Mouse (Mus musculus) megakaryocyte-erythroid progenitor cell, adult 5 weeks (primary cell): ENCODE measurements around the gene Stat2. TPM values are rescaled to one million over a fixed set of nuclear protein-coding genes. Genes with fewer than 3 reads are reported as not detected.

Experiments
- polyA plus RNA-seq: library from polyadenylated mRNA; stranded (reverse); fragments of >175 nt; gene quantifications from 2 replicates; pipeline ENCODE4 v1.2.3, GENCODE M21; 2012

Stat2 gene
- 17.2 and 18.9 TPM in 2 replicates for polyA plus RNA-seq

DNA sequence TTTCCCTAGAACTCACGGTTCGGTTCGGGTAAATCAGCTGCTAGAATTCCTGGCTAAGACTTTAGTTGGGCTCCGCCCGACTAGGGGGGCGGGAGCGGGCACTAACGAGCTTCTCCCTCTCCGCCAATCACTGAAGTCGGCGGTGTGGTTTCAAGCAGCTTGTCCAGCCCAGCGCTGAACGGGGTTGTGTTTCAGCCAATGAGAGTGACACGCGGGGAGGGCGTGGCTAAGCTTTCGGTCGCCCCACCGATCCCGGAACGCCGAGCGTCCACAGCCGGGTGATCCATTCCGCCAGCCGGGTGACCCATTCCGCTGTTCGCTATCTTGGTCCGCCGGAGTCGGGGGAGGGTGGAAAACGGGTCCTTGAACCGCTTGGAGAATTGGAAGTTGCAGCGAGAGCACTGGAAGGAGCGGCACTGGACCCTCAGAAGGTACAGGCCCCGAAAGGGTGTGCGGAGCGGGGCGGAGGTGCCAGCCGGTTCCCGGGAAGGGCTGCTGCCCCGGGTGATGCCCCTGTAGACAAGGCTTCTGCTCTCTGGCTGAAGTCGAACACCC lies at the start of gene Stat2:
Stat2 (plus strand) TSS at position 273 of the 555 bp plus-strand sequence.

DNA sequence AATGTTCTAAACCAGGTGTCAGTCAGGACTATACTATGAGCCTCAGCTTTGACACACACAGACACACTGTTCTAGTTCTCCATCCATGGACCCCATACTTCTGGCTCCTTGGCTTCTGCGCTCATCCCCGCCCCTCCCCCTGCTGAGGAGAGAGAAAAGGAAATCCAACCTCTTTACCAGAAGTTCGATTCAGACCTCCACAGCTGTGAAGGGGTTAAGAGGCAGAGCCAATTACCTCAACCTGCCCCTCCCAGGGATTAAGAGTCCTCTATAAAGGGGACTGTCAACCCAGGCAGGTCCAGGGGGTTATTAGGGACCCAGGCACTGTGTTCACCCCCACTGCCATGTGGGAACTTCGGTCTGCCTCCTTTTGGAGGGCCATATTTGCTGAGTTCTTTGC lies 44.8 kb upstream of the Stat2 start, which contains the start of gene Mip:
Mip (plus strand) TSS at position 301 of the 400 bp plus-strand sequence.

DNA sequence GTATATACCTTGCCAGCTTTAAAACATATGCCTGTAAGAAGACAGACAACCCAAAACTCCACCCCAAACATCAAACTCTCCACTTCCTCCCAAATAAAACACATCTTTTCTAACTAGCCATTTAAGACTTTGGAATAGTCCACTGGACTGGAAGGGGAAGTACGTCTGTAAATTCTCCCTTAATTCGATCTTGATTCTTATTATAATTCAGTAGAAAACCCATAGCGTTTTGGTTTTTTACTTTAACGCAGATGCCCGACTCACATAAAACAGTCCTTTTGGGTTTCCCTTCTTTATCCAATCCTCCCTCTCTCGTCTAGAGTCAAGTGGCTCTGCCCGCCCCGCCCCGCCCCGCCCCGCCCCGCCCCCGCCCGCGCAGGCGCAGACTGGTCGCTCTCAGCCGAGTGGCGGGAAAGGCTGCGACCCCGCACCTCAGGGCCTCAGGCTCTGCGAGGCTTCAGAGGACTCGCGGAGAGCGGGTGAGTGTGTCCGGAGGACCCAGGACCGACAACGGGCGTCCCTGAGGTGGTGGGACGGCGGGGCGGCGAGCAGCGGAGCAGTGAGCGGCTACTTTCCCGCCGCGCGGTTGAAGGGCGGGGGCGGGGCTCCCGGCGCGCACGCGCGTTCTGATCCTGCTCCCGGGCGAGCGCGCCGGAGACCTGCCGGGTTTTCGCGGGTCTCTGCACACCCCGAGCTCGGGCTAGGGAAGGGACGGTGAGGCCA lies 38.5 kb upstream of the Stat2 start, which contains the start of gene Timeless:
Timeless (plus strand) TSS at position 369 of the 723 bp plus-strand sequence.

DNA sequence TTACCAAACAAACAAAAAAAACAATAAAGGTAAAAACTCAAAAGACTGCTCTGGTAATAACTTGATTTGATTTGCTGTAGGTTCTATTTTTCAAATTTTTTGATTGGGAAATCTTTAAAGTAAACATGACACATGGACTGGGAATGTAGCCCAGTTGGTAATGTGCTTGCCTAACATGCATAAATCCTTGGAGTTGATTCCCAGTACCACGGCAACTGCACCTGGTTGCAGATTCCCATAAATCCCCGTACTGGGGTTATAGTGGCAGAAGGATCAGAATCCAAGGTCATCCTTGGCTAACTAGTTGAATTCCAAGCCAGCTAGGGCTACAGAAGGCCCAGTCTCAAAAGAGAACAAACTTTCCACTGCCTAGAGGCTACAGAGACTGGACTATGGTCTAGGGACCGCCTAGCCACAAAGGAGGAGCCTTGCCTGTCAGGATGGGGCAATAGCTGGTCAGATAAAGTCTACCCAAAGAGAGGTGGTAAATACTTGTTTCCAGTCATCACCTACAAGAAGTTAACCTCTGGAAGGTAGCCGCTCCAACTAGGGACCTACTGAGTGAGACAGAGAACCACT lies 16.6 kb upstream of the Stat2 start, which contains the start of gene Apon:
Apon (plus strand) TSS at position 420 of the 579 bp plus-strand sequence.

DNA sequence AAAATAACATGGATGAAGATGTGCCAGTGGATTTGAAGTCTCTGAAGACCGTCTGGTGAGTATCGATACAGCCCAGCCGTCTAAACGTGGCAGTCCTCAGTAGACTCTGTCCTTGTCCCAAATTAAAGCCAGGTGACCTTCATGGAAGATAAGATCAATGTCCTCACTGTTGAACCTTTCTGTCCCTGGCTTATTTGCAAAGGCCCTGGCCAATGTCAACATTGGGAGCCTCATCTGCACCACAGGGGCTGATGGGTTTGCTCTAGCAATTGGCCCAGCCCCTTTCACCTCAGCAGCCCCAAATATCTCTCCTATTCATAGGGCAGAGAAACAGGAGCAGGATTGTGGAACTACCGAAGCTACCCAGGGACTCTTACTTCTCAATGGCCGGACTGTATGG lies 2.0 kb upstream of the Stat2 start, which contains the start of gene Apof:
Apof (plus strand) TSS at position 301 of the 400 bp plus-strand sequence.

DNA sequence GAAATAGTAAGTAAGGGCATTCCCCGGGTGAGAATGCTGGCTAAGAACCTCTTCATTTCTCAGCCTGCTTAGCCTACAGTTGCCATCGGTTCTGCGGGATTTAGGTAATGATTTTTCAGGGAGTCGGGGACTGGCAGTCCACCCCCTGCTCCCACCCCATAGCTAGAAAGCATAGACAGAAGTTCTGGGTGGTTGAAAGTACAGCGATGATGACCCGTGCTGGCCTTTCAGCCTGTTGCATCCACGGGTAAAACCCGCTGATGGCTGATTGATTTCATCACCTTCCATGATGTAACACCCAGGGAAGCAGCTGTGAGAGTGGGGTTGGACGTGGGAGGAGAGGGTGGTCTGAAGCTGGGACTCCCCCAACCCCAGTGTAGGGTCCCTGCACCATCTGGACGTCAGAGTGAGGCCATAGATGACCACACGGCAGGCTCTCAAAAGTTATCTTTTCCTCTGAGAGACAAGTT lies 28.4 kb downstream of the Stat2 start, which contains the start of gene Il23a:
Il23a (minus strand) TSS at position 51 of the 470 bp plus-strand sequence.

DNA sequence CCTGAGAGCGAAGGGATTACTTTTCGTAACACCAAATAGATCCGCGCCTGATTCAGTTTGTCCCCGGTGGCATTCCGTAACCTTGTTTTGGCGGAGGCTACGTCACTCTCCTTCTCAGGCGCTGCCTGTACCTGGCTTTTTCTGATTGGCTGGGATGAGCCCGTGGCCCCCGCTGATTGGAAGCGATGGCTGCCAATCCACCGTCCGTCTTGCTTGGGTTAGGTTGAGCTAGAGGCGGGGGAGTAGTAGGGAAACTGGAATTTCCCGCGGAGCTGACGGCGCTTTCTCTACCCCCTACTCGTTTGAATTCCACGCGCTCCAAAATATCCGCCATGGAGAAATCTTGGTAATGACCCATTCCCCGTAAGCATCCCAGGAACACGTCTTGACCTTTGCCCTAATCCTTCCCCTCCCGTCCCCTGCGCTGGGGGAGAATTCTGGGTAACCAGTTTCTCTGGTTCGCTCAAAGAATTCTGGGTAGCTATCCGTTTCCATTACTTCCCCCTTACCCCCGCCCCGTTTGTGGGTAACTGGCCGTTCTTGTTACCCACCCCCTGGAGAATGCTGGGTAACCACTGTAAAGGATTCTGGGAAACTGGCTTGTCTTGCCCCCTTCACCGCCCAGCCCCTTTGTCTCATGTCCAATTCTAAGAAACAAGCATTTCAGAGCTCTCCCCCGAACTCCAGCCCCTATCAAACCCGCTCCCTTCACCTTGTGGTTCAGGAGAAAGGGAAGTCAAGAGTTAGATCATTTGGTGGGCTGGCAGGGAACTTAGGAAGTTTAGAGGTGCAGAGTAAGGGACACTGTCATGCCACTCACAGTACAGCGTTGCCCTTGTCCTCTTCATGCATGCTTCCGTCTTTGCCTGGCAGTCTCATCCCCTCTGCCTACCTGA lies 33.0 kb downstream of the Stat2 start, which contains the start of gene Pan2:
Pan2 (plus strand) TSS at position 210 of the 896 bp plus-strand sequence.

DNA sequence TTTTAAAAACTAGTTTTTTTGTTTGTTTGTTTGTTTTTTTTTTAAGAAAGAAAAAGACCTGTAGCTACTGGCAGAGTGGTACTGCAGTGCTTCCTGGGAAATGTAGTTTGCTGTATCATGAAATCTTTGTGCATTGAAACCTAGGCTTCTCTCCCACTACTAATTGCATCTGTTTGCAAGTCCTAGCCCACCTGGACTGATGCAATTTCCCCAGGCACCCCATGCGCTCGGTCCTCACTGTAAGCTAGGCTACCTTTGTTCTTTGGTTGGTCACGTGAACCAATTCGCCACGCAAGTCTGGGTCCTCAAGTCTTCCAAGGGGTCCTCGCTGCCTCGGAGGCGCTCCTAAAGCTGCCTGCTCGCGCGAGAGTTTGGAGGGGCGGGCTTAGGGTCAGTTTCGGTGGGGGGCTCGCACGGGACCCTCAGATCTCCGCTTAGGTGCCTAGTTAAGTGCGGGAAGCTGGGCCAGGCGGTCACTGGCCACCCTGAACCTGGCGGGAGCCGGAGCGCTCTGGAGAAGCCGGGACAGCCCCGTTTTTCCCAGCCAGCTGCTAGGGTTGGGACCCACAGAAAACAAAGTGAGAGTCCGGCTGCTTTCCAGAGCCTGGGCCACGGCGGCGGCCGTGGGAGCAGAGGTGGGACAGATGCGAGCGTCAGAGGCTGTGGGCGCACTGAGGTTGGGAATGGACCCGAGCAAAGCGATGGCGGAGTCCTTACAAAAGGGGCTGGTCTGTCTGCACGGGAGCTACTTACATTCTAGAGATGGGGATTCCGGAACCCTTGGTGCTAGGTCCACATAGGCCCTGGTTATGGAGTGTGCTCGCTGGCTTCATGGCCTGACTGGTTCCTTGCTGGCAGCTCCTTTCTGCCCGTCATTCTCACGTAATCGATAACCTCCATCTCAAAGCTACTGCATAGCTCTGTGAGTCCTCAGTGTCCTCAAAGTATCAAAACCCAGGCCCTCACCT lies 52.1 kb downstream of the Stat2 start, which contains the start of gene Cnpy2:
Cnpy2 (plus strand) TSS at position 319 of the 968 bp plus-strand sequence.

DNA sequence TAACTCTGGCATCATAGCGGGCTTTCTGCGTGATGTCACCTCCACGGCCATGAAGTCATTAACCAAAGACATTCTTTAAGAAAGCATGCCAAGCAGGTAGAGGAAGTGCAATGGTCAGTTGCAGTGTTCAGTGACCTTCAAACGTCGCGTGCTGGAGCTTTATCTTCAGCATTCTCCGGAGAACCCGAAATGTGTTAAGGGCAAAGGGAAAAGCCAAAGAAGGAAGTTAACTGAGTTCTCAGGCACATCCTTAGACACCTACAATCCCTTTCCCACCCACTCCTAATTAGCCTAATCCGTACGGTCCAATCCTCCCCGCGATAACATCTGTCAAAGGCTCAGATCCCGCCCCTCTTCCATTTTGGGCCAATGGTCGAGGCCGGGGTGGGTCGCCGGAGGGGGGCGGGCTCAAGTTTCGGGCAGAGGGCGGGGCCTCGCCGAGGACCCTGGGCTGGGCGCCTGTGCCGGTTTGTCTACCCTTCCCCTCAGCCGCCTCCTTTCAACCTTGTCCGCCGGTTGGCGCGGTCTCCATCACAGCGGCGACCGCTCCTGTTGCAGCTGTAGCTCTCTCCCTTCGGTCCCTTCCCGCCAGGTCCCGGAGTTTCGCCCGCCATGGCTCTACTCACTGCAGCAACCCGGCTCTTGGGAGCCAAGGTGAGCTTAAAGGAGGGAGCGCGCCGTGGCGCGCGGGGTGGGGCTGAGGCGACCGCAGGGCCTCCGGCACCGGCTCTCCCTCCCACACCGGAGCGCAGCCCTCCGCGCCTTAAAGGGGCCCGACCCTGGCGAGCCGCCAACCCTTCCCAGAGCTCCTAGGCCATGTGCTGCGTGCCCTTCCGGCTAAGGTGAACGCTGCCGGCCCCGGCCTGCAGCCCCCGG lies 67.2 kb downstream of the Stat2 start, which contains the start of gene Cs:
Cs (plus strand) TSS at position 429 of the 876 bp plus-strand sequence.

Other genes with a start within 250 kb of the Stat2 start
- 157 and 192 TPM in 2 replicates for gene Naca, start 235.0 kb upstream of the Stat2 start, polyA plus RNA-seq
- 176 and 198 TPM in 2 replicates for gene Ptges3, start 211.6 kb upstream of the Stat2 start, polyA plus RNA-seq
- 1,291 and 1,395 TPM in 2 replicates for gene Atp5b, start 187.3 kb upstream of the Stat2 start, polyA plus RNA-seq
- gene Baz2a, start 179.0 kb upstream of the Stat2 start, polyA plus RNA-seq = 22.0 and 31.0 TPM in 2 replicates
- 6.4 and 7.7 TPM in 2 replicates for gene Rbms2, start 90.3 kb upstream of the Stat2 start, polyA plus RNA-seq
- 1.2 and 2.4 TPM in 2 replicates for gene Gls2, start 76.1 kb upstream of the Stat2 start, polyA plus RNA-seq
- gene Spryd4, start 58.8 kb upstream of the Stat2 start, polyA plus RNA-seq = 2.2 and 3.2 TPM in 2 replicates
- 0.21 and 0.27 TPM in 2 replicates for gene Mip, start 44.7 kb upstream of the Stat2 start, polyA plus RNA-seq
- gene Timeless, start 38.5 kb upstream of the Stat2 start, polyA plus RNA-seq = 37.8 and 58.1 TPM in 2 replicates
- gene Apon, start 16.5 kb upstream of the Stat2 start, polyA plus RNA-seq = 0.14 and 0.30 TPM in 2 replicates
- gene Apof, start 1.9 kb upstream of the Stat2 start, polyA plus RNA-seq = 0.05 and 0.19 TPM in 2 replicates
- 0.32 and 0.37 TPM in 2 replicates for gene Il23a, start 28.2 kb downstream of the Stat2 start, polyA plus RNA-seq
- gene Pan2, start 32.8 kb downstream of the Stat2 start, polyA plus RNA-seq = 4.0 and 4.9 TPM in 2 replicates
- gene Cnpy2, start 51.9 kb downstream of the Stat2 start, polyA plus RNA-seq = 92.5 and 111 TPM in 2 replicates
- gene Cs, start 67.2 kb downstream of the Stat2 start, polyA plus RNA-seq = 29.3 and 29.5 TPM in 2 replicates
- 8.1 TPM in 2 replicates for gene Coq10a, start 98.4 kb downstream of the Stat2 start, polyA plus RNA-seq
- gene Ankrd52, start 106.6 kb downstream of the Stat2 start, polyA plus RNA-seq = 65.0 and 67.0 TPM in 2 replicates
- 0.05 TPM in 1 of 2 replicates, not detected in the other for gene Slc39a5, start 130.7 kb downstream of the Stat2 start, polyA plus RNA-seq
- gene Nabp2, start 140.9 kb downstream of the Stat2 start, polyA plus RNA-seq = 201 and 217 TPM in 2 replicates
- 15.5 and 16.3 TPM in 2 replicates for gene Rnf41, start 141.1 kb downstream of the Stat2 start, polyA plus RNA-seq
- 197 and 236 TPM in 2 replicates for gene Smarcc2, start 188.7 kb downstream of the Stat2 start, polyA plus RNA-seq
- 457 and 543 TPM in 2 replicates for gene Myl6, start 223.6 kb downstream of the Stat2 start, polyA plus RNA-seq
- gene Myl6b, start 228.1 kb downstream of the Stat2 start, polyA plus RNA-seq = 18.3 and 25.9 TPM in 2 replicates